Mouse (Mus musculus) C2C12 (cell line): ENCODE results near the gene Pds5b. TPM values are rescaled to one million over a fixed set of nuclear protein-coding genes. Genes with fewer than 3 reads are reported as not detected.
A peak's percentile ranks its signal among the peaks of the same experiment; 100 is the strongest.
"Not testable (repeated sequence)": the region's sequence is repeated elsewhere in the genome, so short reads cannot be mapped to it uniquely, and the experiment has no call there.

Experiments used
- H3K27me3 ChIP-seq: one replicate; pipeline ENCODE4 v1.6.1; 2011; ENCODE audit not compliant: control insufficient read depth, insufficient read depth, insufficient read length
- H3K36me3 ChIP-seq: one replicate; pipeline ENCODE4 v1.6.1; 2011; ENCODE audit not compliant: control insufficient read depth, insufficient read depth
- H3K4me3 ChIP-seq: one replicate; pipeline ENCODE4 v1.5.1; 2011; ENCODE audit warnings: mild to moderate bottlenecking, control low read depth; ENCODE audit not compliant: poor library complexity, insufficient read depth, severe bottlenecking
- H3K79me2 ChIP-seq: one replicate; pipeline ENCODE4 v1.6.1; 2011; ENCODE audit not compliant: control insufficient read depth, insufficient read depth
- H3K79me3 ChIP-seq: one replicate; pipeline ENCODE4 v1.6.1; 2011; ENCODE audit warnings: low read depth, control low read depth
- H3ac ChIP-seq: one replicate; pipeline ENCODE3; 2011; ENCODE audit warnings: low read depth; ENCODE audit not compliant: control insufficient read depth, insufficient read length
- CEBPB ChIP-seq: IDR thresholded peaks from one replicate; pipeline ENCODE4 v1.6.1; 2011; ENCODE audit warnings: low read depth, mild to moderate bottlenecking, control low read depth, moderate library complexity
- CTCF ChIP-seq: IDR thresholded peaks from one replicate; pipeline ENCODE4 v1.5.1; 2011; ENCODE audit not compliant: control insufficient read depth, insufficient read depth, insufficient read length
- FOSL1 ChIP-seq: IDR thresholded peaks from one replicate; pipeline ENCODE4 v1.8.0; 2011; ENCODE audit warnings: mild to moderate bottlenecking, low read length; ENCODE audit not compliant: poor library complexity, insufficient read depth, severe bottlenecking
- MAX ChIP-seq: IDR thresholded peaks from one replicate; pipeline ENCODE4 v1.6.1; 2011; ENCODE audit warnings: mild to moderate bottlenecking, control low read depth
- MYOD1 ChIP-seq: IDR thresholded peaks from one replicate; pipeline ENCODE4 v1.6.1; 2011; ENCODE audit warnings: low read depth; ENCODE audit not compliant: control insufficient read depth, insufficient read length
- MYOG ChIP-seq: IDR thresholded peaks from one replicate; pipeline ENCODE4 v1.6.1; 2011; ENCODE audit not compliant: control insufficient read depth, insufficient read length; ENCODE audit errors: extremely low read depth
- USF1 ChIP-seq: IDR thresholded peaks from one replicate; pipeline ENCODE4 v1.6.1; 2011; ENCODE audit warnings: low read depth, mild to moderate bottlenecking, control low read depth, moderate library complexity
- long read RNA-seq, 2 experiments: library from polyadenylated mRNA; unstranded; transcript quantifications; one replicate each; pipeline ENCODE4 v2.0.0; 2019 to 2020
- polyA plus RNA-seq: library from polyadenylated mRNA; unstranded; fragments of >200 nt; fragmentation: generic; extraction: Trizol; gene quantifications from one replicate; pipeline ENCODE4 v1.2.1, GENCODE M21; 2012; ENCODE audit warnings: missing spikeins

Pds5b gene
- 7.9 TPM for polyA plus RNA-seq
- long read RNA-seq, experiment 1, partial matches to known transcripts: 3 of 4 reads
- long read RNA-seq, experiment 1, other reads (novel, unspliced or antisense): 1 of 4 reads
- long read RNA-seq, experiment 2, full-length matches to known transcripts: 25 of 110 reads
- long read RNA-seq, experiment 2, partial matches to known transcripts: 65 of 110 reads
- long read RNA-seq, experiment 2, other reads (novel, unspliced or antisense): 20 of 110 reads

DNA sequence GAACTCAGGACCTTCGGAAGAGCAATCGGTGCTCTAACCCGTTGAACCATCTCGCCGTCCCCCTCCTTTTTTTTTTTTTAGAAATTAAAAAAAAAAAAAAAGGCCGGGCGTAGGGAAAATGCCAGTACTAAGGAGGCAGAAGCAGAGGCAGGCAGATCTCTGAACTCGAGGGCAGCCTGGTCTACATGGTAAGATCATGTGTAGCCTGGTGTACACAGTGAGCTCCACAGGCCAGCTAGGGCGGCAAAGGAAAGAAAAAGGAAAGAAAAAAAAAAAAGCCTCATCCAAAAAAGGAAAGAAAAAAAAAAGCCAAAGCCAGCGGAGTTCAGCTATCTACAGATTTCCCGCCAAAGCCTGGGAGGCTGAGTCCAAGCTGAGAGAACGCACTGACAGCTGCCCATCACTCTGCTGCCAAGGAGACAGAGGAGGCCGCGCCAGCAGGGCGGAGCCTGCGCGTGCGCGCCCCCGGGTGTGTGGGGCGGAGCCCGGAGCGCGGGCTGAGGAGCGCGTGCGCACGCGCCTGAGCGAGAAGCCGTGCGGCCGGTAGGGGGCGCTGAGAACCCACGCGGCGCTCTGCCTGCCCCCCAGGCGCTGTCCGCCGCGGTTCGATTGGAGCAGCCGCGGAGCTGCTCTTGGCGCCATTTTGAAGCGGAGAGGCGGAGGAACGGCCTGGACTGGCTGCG is at the start of gene Pds5b:
TSS of gene Pds5b (plus strand) at position 587 of the 683 bp plus-strand sequence.
- Histone ChIP-seq H3K79me3 (peaks cover 41% of the 10 kb centered on the region), H3ac (peak within 1 kb of the TSS; percentile 95), H3K4me3 (peak within 1 kb of the TSS; percentile 92), H3K36me3 (no peaks in the 10 kb centered on the region), H3K27me3 (no peaks in the 10 kb centered on the region), H3K79me2 (peaks cover 45% of the 10 kb centered on the region)
- no peak for TF ChIP-seq MYOG
- TF ChIP-seq USF1: no peak
- TF ChIP-seq MYOD1: no peak
- TF ChIP-seq MAX: peak; percentile 76
- TF ChIP-seq CEBPB: no peak
- TF ChIP-seq FOSL1: no peak
- peak; percentile 99 for TF ChIP-seq CTCF

DNA sequence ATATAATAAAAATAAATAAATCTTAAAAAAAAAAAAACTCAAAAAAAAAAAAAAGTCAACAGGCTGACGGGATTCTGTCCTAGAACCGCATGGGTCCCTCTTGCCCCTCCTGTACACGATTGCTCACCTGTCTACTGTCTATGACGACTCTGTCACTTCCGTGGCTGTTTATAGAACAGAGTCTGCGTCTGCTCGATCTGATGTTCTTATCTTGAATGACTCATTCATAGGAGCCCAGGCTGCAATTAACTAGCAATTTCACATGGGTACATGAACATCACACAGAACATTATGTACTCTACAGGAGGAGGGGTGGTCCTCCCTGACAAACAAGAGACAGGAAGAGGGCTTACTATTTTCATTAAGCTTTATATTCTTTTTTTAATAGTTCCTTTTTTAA is 48.0 kb upstream of the Pds5b start:
- Histone ChIP-seq H3ac (no peak overlapping the region), H3K79me2 (no peaks in the 10 kb centered on the region), H3K4me3 (no peak overlapping the region), H3K79me3 (no peaks in the 10 kb centered on the region), H3K27me3 (no peaks in the 10 kb centered on the region), H3K36me3 (peaks cover 25% of the 10 kb centered on the region)
- TF ChIP-seq FOSL1 (no peak), USF1 (no peak), CEBPB (no peak), MYOD1 (no peak), MAX (no peak), CTCF (no peak), MYOG (no peak)

DNA sequence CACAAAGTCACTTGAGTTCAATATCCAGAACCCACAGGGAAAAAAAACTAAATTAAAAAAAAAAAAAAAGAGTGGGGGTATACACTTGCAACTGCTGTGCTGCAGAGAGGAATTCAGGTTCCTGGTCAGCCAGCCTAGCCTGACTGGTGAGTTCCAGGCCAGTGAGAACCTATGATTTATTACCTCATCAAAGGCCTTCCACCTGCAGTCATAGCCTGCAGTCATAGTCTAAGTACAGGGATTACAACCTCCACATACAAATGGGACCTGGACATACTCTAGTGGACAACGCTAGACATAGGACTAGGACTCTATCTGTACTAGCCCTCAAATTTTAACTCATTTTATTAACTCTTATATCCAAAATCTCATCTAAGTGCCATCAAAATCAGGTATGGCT is 44.3 kb upstream of the Pds5b start:
- no peak overlapping the region for H3K4me3 ChIP-seq
- H3ac ChIP-seq: no peak overlapping the region
- peaks cover 44% of the 10 kb centered on the region for H3K36me3 ChIP-seq
- H3K79me2 ChIP-seq: no peaks in the 10 kb centered on the region
- H3K79me3 ChIP-seq: no peaks in the 10 kb centered on the region
- no peak for TF ChIP-seq MYOG
- no peak for TF ChIP-seq USF1
- no peak for TF ChIP-seq CEBPB
- TF ChIP-seq MAX: no peak
- TF ChIP-seq MYOD1: no peak
- no peak for TF ChIP-seq CTCF
- TF ChIP-seq FOSL1: no peak
- H3K27me3 ChIP-seq: no peaks in the 10 kb centered on the region

DNA sequence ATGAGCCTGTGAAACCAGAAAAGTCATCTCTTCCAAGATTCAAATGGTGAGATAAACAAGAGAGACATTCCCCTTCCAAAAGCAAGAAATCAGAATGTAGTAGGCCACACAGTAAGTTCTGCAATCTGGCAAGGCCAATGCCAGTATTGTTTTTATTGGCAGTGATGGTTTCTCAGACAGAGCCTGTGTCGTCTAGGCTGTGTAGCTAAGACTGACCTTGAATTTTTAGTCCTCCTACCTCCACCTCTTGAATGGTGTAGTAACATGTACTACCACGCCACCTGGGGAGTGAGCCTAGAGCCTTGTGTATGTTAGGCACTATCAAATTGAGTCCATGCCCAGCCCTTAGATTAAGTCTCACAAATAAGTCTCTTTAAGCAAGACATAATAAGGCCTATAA is 43.8 kb upstream of the Pds5b start:
- H3K79me2 ChIP-seq: no peaks in the 10 kb centered on the region
- no peaks in the 10 kb centered on the region for H3K27me3 ChIP-seq
- H3K36me3 ChIP-seq: peaks cover 48% of the 10 kb centered on the region
- H3K4me3 ChIP-seq: no peak overlapping the region
- no peak overlapping the region for H3ac ChIP-seq
- TF ChIP-seq MAX: no peak
- no peak for TF ChIP-seq FOSL1
- TF ChIP-seq CTCF: no peak
- no peak for TF ChIP-seq MYOD1
- TF ChIP-seq USF1: no peak
- TF ChIP-seq MYOG: no peak
- TF ChIP-seq CEBPB: no peak
- no peaks in the 10 kb centered on the region for H3K79me3 ChIP-seq

DNA sequence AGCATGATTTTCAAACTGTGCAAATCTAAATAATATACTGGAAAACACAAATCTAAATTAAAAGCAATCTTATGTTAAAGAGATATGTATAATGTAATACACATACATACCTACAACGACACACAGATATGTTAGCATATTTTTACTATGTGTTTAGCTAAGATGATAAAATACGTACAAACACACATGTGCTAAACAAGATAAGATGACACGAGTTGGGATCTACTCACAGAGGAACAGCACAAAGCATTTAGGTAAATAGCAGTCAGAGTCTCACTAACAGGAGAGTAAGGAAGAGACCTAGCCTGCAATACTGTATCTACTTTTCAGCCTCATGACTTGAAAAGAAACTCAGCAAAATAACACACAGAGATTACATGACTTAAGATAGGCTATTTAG is 32.1 kb upstream of the Pds5b start:
- peaks cover 12% of the 10 kb centered on the region for H3K79me2 ChIP-seq
- H3K4me3 ChIP-seq: no peak overlapping the region
- H3K36me3 ChIP-seq: peaks cover 84% of the 10 kb centered on the region
- no peaks in the 10 kb centered on the region for H3K27me3 ChIP-seq
- TF ChIP-seq MAX (no peak), CEBPB (no peak), CTCF (no peak), MYOG (no peak), MYOD1 (no peak), FOSL1 (no peak), USF1 (no peak)
- H3ac ChIP-seq: no peak overlapping the region
- peaks cover 3% of the 10 kb centered on the region for H3K79me3 ChIP-seq

DNA sequence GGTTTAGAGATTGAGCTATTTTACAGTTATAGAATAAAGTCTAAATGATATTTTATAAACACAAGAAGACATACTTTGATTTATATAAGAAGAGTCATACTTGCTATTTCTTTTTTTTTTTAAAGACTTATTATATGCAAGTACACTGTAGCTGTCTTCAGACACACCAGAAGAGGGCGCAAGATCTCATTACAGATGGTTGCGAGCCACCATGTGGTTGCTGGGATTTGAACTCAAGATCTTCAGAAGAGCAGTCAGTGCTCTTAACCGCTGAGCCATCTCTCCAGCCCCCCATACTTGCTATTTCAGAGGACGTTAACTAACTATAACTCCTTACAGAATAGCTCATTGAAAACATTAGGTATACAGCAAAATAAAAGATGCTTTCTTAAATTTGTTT is 30.1 kb upstream of the Pds5b start:
- not testable (repeated sequence) for H3K79me3 ChIP-seq, H3ac ChIP-seq, H3K4me3 ChIP-seq, H3K27me3 ChIP-seq
- peaks cover 85% of the 10 kb centered on the region for H3K36me3 ChIP-seq
- peaks cover 12% of the 10 kb centered on the region for H3K79me2 ChIP-seq
